Mouse (Mus musculus): ENCODE measurements at regions not wholly inside any gene's neighbourhood (a gene's known extent, or its start where the extent isn't known, plus 50 kb on each side); places are given as distances from the start of the nearest gene placed in this dataset.

DNA sequence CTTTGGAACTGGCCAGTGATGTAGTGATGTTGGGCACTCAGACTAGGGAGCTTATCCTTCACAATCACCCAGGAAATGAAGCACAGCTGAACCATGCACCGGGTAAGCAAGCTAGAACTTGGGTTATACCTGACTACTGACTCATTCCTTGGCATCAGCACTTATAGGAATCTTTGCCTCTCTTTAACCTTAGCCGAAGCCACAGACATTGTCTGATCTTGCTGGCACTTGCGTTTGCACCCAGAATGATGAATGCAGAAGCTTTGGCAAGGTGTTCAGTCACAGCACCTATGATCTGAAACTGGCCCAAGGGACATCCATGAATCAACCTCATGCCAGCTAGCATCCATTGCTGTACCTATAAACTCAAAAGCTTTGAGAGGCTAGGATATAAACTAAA is 529.0 kb upstream of the Sox9 start:
- Histone ChIP-seq H3K4me1 (no peaks in the 10 kb centered on the region), H3K9ac (no peak overlapping the region), H3K4me3 (replicated peaks) (no peak overlapping the region), H3K9me3 (replicated peaks) (no peaks in the 10 kb centered on the region), H3K27me3 (no peaks in the 10 kb centered on the region), H3K4me2 (no peak overlapping the region), H3K27ac (no peak overlapping the region), H3K36me3 (no peaks in the 10 kb centered on the region)
- 91% methylated on average over 3 of the region's 3 CpGs for WGBS
- no peak for ATAC-seq (replicated peaks; ENCODE audit: low FRiP score)

DNA sequence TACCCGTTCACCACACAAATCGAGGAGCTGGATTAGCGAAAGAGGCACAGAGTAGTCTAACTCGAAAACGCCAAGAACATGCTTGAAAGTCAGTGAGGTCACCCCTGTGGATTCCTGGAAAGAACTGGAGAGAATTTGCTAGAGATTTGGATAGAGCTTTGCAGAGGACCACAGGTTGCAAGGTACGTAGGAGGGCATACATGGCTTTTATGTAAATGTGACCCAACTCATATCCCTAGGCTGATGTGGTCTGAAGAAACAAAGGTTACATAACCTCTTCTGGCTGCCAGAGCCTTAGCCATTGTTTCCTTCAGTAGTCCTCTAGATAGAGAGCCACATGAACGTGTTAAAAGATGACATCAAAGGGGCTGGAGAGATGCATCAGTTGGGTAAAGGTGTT is 525.7 kb upstream of the Sox9 start:
- Histone ChIP-seq H3K4me1 (no peaks in the 10 kb centered on the region), H3K4me2 (no peak overlapping the region), H3K27me3 (no peaks in the 10 kb centered on the region), H3K9ac (no peak overlapping the region), H3K36me3 (no peaks in the 10 kb centered on the region), H3K9me3 (replicated peaks) (no peaks in the 10 kb centered on the region), H3K4me3 (replicated peaks) (no peak overlapping the region), H3K27ac (no peak overlapping the region)
- no peak for ATAC-seq (replicated peaks; ENCODE audit: low FRiP score)
- WGBS: 89% methylated on average over 7 of the region's 7 CpGs

DNA sequence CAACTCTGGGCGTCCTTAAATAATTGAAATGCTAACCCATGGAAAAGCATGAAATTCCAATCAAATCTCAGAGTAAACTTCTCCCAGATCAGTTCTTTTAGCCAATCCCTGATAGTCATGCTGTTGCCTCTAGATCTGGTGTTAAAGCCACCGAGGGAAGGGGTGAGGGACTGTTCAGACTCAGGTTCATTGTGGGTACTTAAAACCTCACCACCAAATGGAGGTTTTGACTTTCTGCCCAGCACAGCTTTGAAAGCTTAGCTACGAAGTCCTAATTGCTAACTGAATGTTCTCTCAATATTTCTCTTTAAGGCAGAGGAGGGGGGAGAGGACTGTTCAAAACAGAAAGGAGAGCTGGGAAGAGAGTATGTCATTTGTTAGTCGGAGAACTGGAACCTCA is 517.9 kb upstream of the Sox9 start:
- H3K36me3 ChIP-seq: no peaks in the 10 kb centered on the region
- H3K9ac ChIP-seq: no peak overlapping the region
- H3K9me3 ChIP-seq (replicated peaks): no peaks in the 10 kb centered on the region
- H3K4me2 ChIP-seq: no peak overlapping the region
- no peak overlapping the region for H3K4me3 ChIP-seq (replicated peaks)
- no peaks in the 10 kb centered on the region for H3K4me1 ChIP-seq
- ATAC-seq (replicated peaks; ENCODE audit: low FRiP score): no peak
- no peaks in the 10 kb centered on the region for H3K27me3 ChIP-seq
- no peak overlapping the region for H3K27ac ChIP-seq
- WGBS: 70% methylated on average over 4 of the region's 4 CpGs

DNA sequence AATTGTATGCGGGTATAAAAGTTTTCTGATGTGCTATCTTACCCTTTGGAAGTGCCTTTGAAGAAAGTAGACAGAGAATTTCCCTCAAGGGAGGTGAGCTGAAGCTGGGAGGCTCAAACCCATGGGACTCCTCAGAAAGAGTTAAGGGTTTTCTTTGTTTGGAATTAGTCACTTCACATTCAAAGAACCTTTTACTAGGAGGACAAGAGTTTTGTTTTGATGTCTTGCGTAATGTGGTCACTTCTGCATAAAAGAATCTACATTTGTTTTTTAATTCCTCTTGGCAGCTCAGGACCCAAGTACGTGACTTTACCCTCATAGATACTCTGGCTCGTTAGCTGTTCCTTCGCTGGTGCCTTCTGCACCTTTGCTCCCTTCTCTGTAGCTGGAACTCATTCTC is 511.1 kb upstream of the Sox9 start:
- Histone ChIP-seq H3K9me3 (replicated peaks) (no peaks in the 10 kb centered on the region), H3K9ac (no peak overlapping the region), H3K36me3 (no peaks in the 10 kb centered on the region), H3K4me2 (no peak overlapping the region), H3K27ac (no peak overlapping the region), H3K27me3 (no peaks in the 10 kb centered on the region), H3K4me1 (no peaks in the 10 kb centered on the region), H3K4me3 (replicated peaks) (no peak overlapping the region)
- WGBS: 83% methylated on average over 5 of the region's 5 CpGs
- no peak for ATAC-seq (replicated peaks; ENCODE audit: low FRiP score)

DNA sequence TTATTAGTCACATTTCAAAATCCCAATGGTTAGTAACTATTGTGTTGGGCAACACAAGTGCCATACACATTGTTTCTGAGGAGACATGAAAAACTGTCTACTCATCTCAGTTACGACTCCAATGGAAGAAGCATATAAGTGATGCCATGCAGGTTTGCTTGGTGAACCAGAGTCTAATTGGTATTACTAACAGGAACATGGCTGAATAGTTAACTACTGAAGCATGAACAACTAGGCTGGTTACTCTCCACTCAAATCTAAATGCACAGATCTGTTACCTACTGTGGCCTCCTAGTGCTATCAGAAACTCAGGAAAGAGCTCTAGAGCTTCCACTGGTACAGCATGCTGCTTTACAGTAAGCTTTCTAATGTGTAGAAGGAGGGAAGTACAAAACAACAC is 503.5 kb upstream of the Sox9 start:
- WGBS: 78% methylated on average over 1 of the region's 1 CpGs
- H3K9ac ChIP-seq: no peak overlapping the region
- no peak overlapping the region for H3K27ac ChIP-seq

DNA sequence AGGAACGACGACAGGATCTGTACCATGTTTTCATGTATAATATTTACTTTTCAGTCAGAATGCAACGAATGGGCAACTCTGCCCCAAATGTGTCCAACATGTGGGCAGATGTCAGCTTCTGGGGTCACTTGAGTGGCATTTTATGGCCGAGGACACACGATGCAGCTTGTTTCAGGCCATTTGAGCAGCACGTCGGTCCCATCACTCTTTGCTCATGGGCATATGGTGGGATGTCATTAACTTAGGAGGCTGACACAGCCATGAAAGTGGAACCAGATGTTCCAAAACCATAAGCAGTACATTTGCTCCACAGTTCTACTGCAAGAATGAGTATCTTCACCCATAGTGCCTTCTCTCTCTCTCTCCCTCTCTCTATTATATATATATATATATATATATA is 499.1 kb upstream of the Sox9 start:
- no peak for ATAC-seq (replicated peaks; ENCODE audit: low FRiP score)
- H3K9me3 ChIP-seq (replicated peaks): no peaks in the 10 kb centered on the region
- no peak overlapping the region for H3K4me3 ChIP-seq (replicated peaks)
- H3K4me2 ChIP-seq: no peak overlapping the region
- H3K36me3 ChIP-seq: no peaks in the 10 kb centered on the region
- 22% methylated on average over 7 of the region's 7 CpGs for WGBS
- H3K27me3 ChIP-seq: no peaks in the 10 kb centered on the region
- no peaks in the 10 kb centered on the region for H3K4me1 ChIP-seq
- no peak overlapping the region for H3K9ac ChIP-seq
- no peak overlapping the region for H3K27ac ChIP-seq

More for the DNA sequence above, 503.5 kb upstream of the Sox9 start:
- no peaks in the 10 kb centered on the region for H3K9me3 ChIP-seq (replicated peaks)
- H3K4me3 ChIP-seq (replicated peaks): no peak overlapping the region
- H3K4me1 ChIP-seq: no peaks in the 10 kb centered on the region
- no peak overlapping the region for H3K4me2 ChIP-seq
- H3K27me3 ChIP-seq: no peaks in the 10 kb centered on the region
- no peaks in the 10 kb centered on the region for H3K36me3 ChIP-seq
- no peak for ATAC-seq (replicated peaks; ENCODE audit: low FRiP score)

DNA sequence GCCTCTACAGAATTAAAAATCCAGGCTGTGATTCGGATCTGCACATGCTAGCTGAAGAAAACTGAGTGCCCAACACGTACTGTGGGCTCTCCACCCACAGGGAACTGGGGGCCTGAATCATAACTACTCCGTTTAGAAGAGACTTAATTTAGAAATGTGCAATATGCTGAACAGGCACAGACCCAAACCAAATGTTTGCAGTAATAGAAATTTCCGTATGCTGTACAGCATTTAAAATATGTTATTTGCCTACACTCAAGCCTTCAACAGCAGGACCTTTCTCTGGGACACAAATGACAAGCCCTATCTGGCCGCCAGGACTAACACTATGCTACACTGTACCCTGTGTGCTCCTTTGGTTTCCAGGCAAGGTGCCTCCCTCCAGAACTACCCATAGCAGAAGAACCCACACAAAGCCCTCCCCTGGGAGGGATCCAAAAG is 483.1 kb upstream of the Sox9 start:
- Histone ChIP-seq H3K4me3 (replicated peaks) (no peak overlapping the region), H3K9me3 (replicated peaks) (no peaks in the 10 kb centered on the region), H3K27ac (no peak overlapping the region), H3K36me3 (no peaks in the 10 kb centered on the region), H3K27me3 (no peaks in the 10 kb centered on the region), H3K4me2 (no peak overlapping the region), H3K9ac (no peak overlapping the region), H3K4me1 (no peaks in the 10 kb centered on the region)
- 78% methylated on average over 5 of the region's 5 CpGs for WGBS
- ATAC-seq (replicated peaks; ENCODE audit: low FRiP score): no peak

DNA sequence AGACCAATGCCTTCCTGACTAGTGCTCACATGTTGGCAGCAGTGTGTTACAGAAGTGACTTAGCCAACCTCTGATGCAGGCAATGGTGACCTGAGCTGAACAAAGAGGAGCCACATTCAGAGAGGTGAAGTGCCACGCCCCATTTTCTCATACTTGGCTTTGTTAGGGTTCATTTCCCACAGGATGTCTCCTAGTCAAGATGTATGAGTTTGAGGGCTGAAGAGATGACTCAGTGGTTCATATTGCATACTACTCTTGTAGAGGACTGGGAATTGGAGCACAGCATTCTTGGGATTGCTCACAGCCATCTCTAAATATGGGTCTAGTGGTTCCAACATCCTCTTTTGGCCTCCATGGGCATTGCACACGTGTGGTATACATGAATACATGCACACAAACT is 478.9 kb upstream of the Sox9 start:
- H3K9ac ChIP-seq: no peak overlapping the region
- H3K36me3 ChIP-seq: no peaks in the 10 kb centered on the region
- ATAC-seq (replicated peaks; ENCODE audit: low FRiP score): no peak
- no peak overlapping the region for H3K4me2 ChIP-seq
- no peaks in the 10 kb centered on the region for H3K4me1 ChIP-seq
- H3K27me3 ChIP-seq: no peaks in the 10 kb centered on the region
- H3K27ac ChIP-seq: no peak overlapping the region
- 76% methylated on average over 2 of the region's 2 CpGs for WGBS
- H3K9me3 ChIP-seq (replicated peaks): no peaks in the 10 kb centered on the region
- no peak overlapping the region for H3K4me3 ChIP-seq (replicated peaks)

DNA sequence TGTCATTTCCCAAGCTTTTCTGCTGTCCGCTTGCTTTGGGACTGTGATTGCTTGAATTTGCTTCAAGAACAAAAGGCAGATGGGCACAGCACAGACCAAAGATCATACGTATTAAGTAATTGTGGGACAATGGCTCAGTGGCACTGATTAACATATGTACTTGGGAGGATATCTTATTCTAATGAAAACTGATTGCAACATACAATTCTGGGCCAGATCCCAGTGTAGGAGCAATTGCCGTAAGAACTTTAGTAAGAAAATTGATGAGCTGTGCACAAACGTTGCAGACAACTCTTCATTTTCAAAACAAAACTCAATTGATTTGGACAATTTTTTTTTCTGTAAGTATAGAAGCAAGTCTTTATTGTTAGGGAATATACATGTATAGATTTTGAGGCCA is 456.2 kb upstream of the Sox9 start:
- Histone ChIP-seq H3K4me1 (no peaks in the 10 kb centered on the region), H3K4me2 (no peak overlapping the region), H3K27me3 (no peaks in the 10 kb centered on the region), H3K36me3 (no peaks in the 10 kb centered on the region), H3K4me3 (replicated peaks) (no peak overlapping the region), H3K9ac (no peak overlapping the region), H3K27ac (no peak overlapping the region), H3K9me3 (replicated peaks) (no peaks in the 10 kb centered on the region)
- 90% methylated on average over 4 of the region's 4 CpGs for WGBS
- ATAC-seq (replicated peaks; ENCODE audit: low FRiP score): no peak

DNA sequence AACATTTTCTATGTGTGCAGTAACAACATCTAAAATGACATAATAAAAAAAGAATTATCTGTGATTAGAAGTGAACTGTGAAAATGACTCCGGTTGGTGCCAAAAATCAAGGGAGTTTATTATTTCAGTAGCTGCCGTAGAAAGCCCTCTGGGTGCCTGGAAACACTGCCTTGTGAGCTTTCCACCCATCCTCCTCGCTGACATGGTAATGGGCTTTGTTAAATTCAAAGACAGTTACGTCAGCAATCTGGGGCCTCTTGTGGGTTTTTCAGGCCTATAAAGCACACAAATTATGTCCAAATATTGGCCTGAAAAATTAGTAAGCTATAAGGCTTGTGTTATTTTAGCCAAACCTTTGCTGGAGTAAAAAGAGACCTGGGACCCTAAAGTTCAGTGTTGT is 454.4 kb upstream of the Sox9 start:
- H3K4me3 ChIP-seq (replicated peaks): no peak overlapping the region
- no peaks in the 10 kb centered on the region for H3K36me3 ChIP-seq
- no peak overlapping the region for H3K9ac ChIP-seq
- H3K9me3 ChIP-seq (replicated peaks): no peaks in the 10 kb centered on the region
- H3K27me3 ChIP-seq: no peaks in the 10 kb centered on the region
- 46% methylated on average over 4 of the region's 4 CpGs for WGBS
- no peak overlapping the region for H3K4me2 ChIP-seq
- H3K27ac ChIP-seq: no peak overlapping the region
- no peak for ATAC-seq (replicated peaks; ENCODE audit: low FRiP score)
- H3K4me1 ChIP-seq: no peaks in the 10 kb centered on the region

DNA sequence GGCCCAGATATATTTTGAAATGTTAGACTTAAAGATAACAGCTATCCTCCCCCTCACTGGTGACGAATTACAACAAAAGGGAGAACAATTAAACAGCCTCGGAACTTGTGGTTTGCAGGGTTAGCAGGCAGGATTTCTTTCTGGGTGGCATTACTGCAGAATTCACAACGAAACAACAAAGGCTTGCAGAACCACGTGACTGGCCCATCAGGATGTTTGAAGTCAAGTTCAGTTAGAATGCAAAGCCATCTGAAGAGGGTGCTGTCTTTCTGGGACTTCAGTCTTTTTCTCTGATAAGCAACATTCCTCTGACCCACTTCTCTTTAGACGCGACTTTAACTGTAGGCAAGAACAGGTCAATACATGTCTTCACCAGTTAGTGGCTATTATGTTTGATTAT is 436.9 kb upstream of the Sox9 start:
- no peak for ATAC-seq (replicated peaks; ENCODE audit: low FRiP score)
- no peak overlapping the region for H3K4me3 ChIP-seq (replicated peaks)
- no peaks in the 10 kb centered on the region for H3K9me3 ChIP-seq (replicated peaks)
- no peaks in the 10 kb centered on the region for H3K36me3 ChIP-seq
- WGBS: 42% methylated on average over 6 of the region's 6 CpGs
- H3K27ac ChIP-seq: no peak overlapping the region
- no peak overlapping the region for H3K9ac ChIP-seq
- H3K27me3 ChIP-seq: no peaks in the 10 kb centered on the region
- no peak overlapping the region for H3K4me2 ChIP-seq
- no peaks in the 10 kb centered on the region for H3K4me1 ChIP-seq

DNA sequence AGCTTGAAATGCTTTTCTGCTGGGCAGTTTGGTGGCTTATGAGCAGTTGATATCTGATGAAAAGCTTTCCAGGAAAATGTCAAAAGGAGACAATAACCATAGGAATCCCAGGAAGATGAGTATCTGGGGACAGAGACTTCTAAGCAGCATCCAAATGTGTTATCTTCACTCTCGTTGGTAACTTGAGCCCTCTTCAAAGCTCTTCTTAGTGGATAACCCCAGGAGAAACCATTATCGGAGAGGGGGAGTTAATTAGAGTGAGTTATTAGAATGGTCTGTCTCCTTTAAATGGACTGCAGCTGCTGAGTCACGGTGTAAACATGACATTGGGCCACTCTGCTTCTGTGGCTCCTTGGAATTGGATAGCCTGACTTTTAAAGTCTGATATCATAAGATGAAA is 436.4 kb upstream of the Sox9 start:
- Histone ChIP-seq H3K4me2 (no peak overlapping the region), H3K27ac (no peak overlapping the region), H3K27me3 (no peaks in the 10 kb centered on the region), H3K4me3 (replicated peaks) (no peak overlapping the region), H3K4me1 (no peaks in the 10 kb centered on the region), H3K36me3 (no peaks in the 10 kb centered on the region), H3K9me3 (replicated peaks) (no peaks in the 10 kb centered on the region), H3K9ac (no peak overlapping the region)
- ATAC-seq (replicated peaks; ENCODE audit: low FRiP score): no peak
- WGBS: 16% methylated on average over 3 of the region's 3 CpGs

DNA sequence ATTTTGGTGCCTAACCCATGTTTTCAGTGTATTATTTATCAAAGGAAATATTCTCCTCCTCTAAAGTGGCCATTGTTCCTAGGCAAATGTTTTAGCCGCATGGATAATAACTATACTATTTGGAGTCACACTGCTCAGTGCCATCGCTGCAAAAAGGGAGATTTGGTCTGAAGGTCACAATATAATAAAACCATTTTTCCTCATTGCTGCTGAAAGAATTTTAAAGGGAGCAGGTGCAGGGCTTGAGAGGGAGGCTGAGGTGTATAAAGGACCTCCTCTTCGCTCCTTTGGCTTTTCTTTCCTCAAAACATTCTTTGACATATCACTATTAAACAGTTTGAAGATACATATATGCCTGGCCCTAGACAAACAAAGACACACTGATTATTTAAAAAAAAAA is 435.9 kb upstream of the Sox9 start:
- no peak overlapping the region for H3K27ac ChIP-seq
- H3K27me3 ChIP-seq: no peaks in the 10 kb centered on the region
- H3K4me1 ChIP-seq: no peaks in the 10 kb centered on the region
- no peaks in the 10 kb centered on the region for H3K36me3 ChIP-seq
- no peak for ATAC-seq (replicated peaks; ENCODE audit: low FRiP score)
- no peak overlapping the region for H3K4me3 ChIP-seq (replicated peaks)
- H3K4me2 ChIP-seq: no peak overlapping the region
- no peaks in the 10 kb centered on the region for H3K9me3 ChIP-seq (replicated peaks)
- 83% methylated on average over 3 of the region's 3 CpGs for WGBS
- H3K9ac ChIP-seq: no peak overlapping the region
